Mouse (Mus musculus) forebrain, embryonic 13.5 days (tissue): Measurements from ENCODE around the gene Csnk2a1. TPM values are rescaled to one million over a fixed set of nuclear protein-coding genes. Genes with fewer than 3 reads are reported as not detected.
A peak's percentile ranks its signal among the peaks of the same experiment; 100 is the strongest.

Source experiments
- ATAC-seq: fragments of 200-750 bp; cut with Nextera tagmentation; 2 replicates; pipeline ENCODE4 v1.8.0; 2017
- H3K27ac ChIP-seq: fragments of 300-500 bp; sonication (generic); 2 replicates; pipeline ENCODE4 v1.5.1; 2015; ENCODE audit warnings: inconsistent platforms, mild to moderate bottlenecking, moderate library complexity
- H3K27me3 ChIP-seq: fragments of 300-500 bp; sonication (generic); 2 replicates; pipeline ENCODE4 v1.6.1; 2015; ENCODE audit warnings: mild to moderate bottlenecking, inconsistent platforms
- H3K36me3 ChIP-seq: fragments of 300-500 bp; sonication (generic); 2 replicates; pipeline ENCODE4 v1.6.1; 2015; ENCODE audit warnings: mild to moderate bottlenecking, inconsistent platforms; ENCODE audit not compliant: poor library complexity, severe bottlenecking
- H3K4me1 ChIP-seq: fragments of 300-500 bp; sonication (generic); 2 replicates; pipeline ENCODE4 v1.6.1; 2015; ENCODE audit warnings: inconsistent platforms
- H3K4me2 ChIP-seq: fragments of 300-500 bp; sonication (generic); 2 replicates; pipeline ENCODE4 v1.6.1; 2015; ENCODE audit warnings: inconsistent platforms, mild to moderate bottlenecking, moderate library complexity
- H3K4me3 ChIP-seq: fragments of 300-500 bp; sonication (generic); 2 replicates; pipeline ENCODE4 v1.5.1; 2015; ENCODE audit warnings: mild to moderate bottlenecking, inconsistent platforms
- H3K9ac ChIP-seq: fragments of 300-500 bp; sonication (generic); 2 replicates; pipeline ENCODE4 v1.6.1; 2015; ENCODE audit warnings: mild to moderate bottlenecking, inconsistent platforms
- H3K9me3 ChIP-seq: fragments of 300-500 bp; sonication (generic); replicated peaks from 2 replicates; pipeline ENCODE4 v1.6.1; 2016; ENCODE audit warnings: inconsistent platforms
- WGBS: fragments of 180-500 bp; shearing (Covaris S2); methylation state at CpG from one replicate; pipeline ENCODE4 v1.1.7; 2015; 5-methylcytosine and 5-hydroxymethylcytosine counted together
- polyA plus RNA-seq: library from polyadenylated mRNA; unstranded; fragments of >200 nt; fragmentation: Nextera tagmentation; extraction: Ambion mirVana; gene quantifications from 2 replicates; pipeline ENCODE4 v1.2.1, GENCODE M21; 2015

Gene Csnk2a1
- polyA plus RNA-seq: 137 and 142 TPM in 2 replicates

DNA sequence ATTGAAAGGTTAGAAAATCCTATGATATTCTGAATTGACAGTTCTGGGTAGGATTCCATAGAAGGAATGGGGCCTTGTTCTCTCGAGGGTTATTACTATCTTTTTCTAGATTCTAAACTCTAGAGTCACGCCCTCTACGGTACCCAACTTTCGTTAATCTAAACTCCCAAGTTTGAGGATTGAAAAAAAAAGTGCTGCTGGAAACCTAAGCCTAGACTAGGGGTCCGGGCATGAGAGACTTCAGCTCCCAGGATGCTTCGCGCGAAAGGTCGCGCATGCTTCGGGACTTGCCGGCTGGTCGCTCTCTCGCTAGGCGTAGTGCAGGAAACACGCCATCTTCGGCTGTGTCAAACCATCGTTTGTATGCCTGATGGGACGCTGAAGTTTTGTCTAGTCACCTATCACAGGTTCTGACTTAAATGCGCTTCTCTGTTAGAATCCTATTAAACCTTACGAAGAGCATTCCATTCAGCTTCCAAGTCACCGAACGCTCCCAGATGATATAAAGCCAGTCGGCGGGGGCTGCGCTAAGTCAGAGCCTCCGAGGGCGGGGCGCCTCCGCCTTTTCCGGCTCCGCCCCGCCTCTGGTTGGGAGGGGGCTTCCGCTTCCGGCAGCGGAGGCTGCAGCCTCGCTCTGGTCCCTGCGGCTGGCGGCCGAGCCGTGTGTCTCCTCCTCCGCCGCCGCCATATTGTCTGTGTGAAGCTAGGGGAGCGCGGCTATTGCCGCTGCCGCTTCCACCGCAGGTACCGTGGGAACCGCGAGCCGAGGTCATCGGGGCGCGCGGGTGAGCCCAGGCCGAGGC is at the start of gene Csnk2a1:
Gene Csnk2a1, plus strand, starts transcription at position 592 of the 803 bp plus-strand sequence.
- Histone ChIP-seq H3K9me3 (no peaks in the 10 kb centered on the region), H3K4me3 (peak within 1 kb of the TSS; percentile 95), H3K36me3 (0 out of 2 replicates have a peak, but pooled peaks cover 4% of the 10 kb centered on the region), H3K9ac (peak within 1 kb of the TSS; percentile 95), H3K4me1 (peaks cover 20% of the 10 kb centered on the region), H3K27ac (peak within 1 kb of the TSS; percentile 98), H3K27me3 (no peaks in the 10 kb centered on the region), H3K4me2 (peak within 1 kb of the TSS; percentile 68)
- ATAC-seq: peak; percentile 97
- WGBS: under 1% methylated on average over 58 of the region's 58 CpGs

DNA sequence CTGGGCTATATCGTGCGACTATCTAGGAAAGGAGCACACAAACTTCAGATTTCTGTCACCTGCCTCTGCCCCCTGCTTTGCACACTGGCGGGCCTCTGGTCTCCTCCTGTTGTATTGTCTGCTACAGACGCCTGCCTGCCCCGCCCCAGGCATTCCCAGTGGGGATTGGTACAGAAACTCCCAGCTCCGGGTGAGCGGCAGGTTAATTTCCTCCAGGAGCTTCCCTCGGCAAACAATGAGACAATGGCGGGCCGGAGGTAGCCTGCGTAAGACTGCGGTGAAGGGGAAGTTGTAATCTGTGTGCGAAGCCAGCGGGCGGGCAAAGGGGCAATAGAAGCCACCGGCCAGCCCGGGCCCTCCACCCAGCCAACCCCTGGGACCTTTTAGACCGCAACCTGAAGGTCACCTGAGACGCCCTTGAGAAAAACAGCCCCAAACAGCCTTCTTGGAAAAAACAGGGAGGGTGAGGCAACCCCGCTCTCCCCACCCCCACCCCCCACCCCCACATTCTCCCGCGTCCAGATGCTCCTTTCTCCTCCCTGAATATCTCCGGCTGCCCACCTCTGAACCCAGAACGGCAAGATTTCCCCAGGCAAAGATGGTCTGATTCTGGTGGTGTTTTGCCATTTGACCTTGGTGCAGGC is 49.4 kb upstream of the Csnk2a1 start:
- H3K27ac ChIP-seq: no peak overlapping the region
- H3K4me3 ChIP-seq: peak overlapping the region; percentile 17; the same call in 1 of the 2 replicates
- H3K4me1 ChIP-seq: peaks cover 6% of the 10 kb centered on the region; the same call in 1 of the 2 replicates
- no peaks in the 10 kb centered on the region for H3K27me3 ChIP-seq
- peak overlapping the region; percentile 42 for H3K4me2 ChIP-seq
- H3K36me3 ChIP-seq: no peaks in the 10 kb centered on the region
- no peak for ATAC-seq
- WGBS: 9% methylated on average over 24 of the region's 24 CpGs
- H3K9ac ChIP-seq: 0 out of 2 replicates have a peak overlapping the region, but pooled peaks have one; percentile 16
- no peaks in the 10 kb centered on the region for H3K9me3 ChIP-seq

DNA sequence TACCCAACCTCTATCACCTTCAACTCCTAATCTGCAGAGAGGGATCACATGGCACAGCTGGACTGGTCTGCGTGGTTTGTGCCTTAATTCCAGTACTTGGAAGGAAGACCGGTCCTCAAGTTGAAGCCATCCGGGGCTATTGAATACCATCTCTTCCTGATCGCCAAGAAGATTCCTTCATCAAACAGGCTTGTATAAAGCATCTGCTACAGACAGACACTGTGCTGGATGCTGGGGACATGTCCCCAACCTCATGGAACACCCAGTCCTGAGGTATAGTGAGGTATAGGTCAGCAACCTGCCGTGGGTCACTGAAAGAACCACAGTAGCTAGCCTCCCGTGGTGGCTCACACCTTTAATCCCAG is 48.9 kb upstream of the Csnk2a1 start:
- no peak overlapping the region for H3K9ac ChIP-seq
- H3K4me3 ChIP-seq: no peak overlapping the region
- no peak overlapping the region for H3K27ac ChIP-seq
- peaks cover 6% of the 10 kb centered on the region; the same call in 1 of the 2 replicates for H3K4me1 ChIP-seq
- no peak overlapping the region for H3K4me2 ChIP-seq
- WGBS: 64% methylated on average over 6 of the region's 6 CpGs
- no peak for ATAC-seq
- H3K9me3 ChIP-seq: no peaks in the 10 kb centered on the region
- H3K27me3 ChIP-seq: no peaks in the 10 kb centered on the region
- no peaks in the 10 kb centered on the region for H3K36me3 ChIP-seq

GRCm38 (mm10) chr2:152178345-152178744 is 48.3 kb upstream of the Csnk2a1 start:
- Histone ChIP-seq H3K27me3 (no peaks in the 10 kb centered on the region), H3K4me3 (no peak overlapping the region), H3K9ac (no peak overlapping the region), H3K36me3 (no peaks in the 10 kb centered on the region), H3K4me1 (peaks cover 6% of the 10 kb centered on the region; the same call in 1 of the 2 replicates), H3K9me3 (no peaks in the 10 kb centered on the region), H3K27ac (no peak overlapping the region), H3K4me2 (no peak overlapping the region)
- WGBS: 87% methylated on average over 3 of the region's 3 CpGs
- ATAC-seq: no peak

DNA sequence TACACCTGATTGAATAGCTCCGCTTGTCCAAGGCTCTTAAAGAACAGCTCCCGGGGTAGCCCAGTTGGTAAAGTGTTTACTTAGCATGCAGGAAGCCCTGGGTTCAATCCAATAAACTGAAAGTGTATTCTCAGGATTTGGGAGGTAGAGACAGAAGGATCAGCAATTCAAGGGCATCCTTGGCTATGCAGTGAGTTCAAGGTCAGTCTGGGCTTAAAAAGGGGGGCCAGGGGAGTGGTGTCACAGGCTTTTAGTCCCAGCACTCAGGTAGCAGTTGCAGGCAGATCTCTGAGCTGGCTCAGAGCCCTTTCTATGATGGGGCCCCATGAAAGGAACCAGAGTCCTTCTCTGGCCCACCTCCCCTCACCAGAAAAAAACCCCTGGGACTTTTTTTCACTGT is 47.3 kb upstream of the Csnk2a1 start:
- H3K36me3 ChIP-seq: no peaks in the 10 kb centered on the region
- H3K4me1 ChIP-seq: peaks cover 6% of the 10 kb centered on the region; the same call in 1 of the 2 replicates
- no peak overlapping the region for H3K9ac ChIP-seq
- H3K9me3 ChIP-seq: no peaks in the 10 kb centered on the region
- H3K27me3 ChIP-seq: no peaks in the 10 kb centered on the region
- ATAC-seq: no peak
- WGBS: 83% methylated on average over 2 of the region's 2 CpGs
- H3K4me2 ChIP-seq: no peak overlapping the region
- H3K27ac ChIP-seq: no peak overlapping the region
- no peak overlapping the region for H3K4me3 ChIP-seq

DNA sequence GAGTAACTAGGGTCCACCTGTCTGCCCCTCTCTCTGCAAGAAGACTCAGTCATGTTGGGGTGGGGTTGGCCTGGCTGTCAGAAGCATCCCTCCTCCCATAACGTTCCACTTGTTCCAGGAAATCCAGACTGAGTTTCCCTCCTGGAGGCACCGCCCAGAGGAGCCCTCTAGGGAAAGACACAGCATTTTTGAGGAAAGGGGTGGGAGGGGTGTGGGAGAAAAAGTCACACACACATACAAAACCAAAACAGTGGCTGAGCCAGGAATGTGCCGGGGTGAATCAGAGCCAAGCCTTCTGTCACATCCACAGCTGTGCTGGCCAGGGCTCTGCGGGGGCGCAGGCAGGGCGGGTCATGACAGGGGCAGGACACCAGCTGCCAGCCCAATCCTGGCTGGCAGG is 46.3 kb upstream of the Csnk2a1 start:
- Histone ChIP-seq H3K9me3 (no peaks in the 10 kb centered on the region), H3K27ac (no peak overlapping the region), H3K9ac (no peak overlapping the region), H3K4me2 (no peak overlapping the region), H3K4me3 (no peak overlapping the region), H3K36me3 (no peaks in the 10 kb centered on the region), H3K27me3 (no peaks in the 10 kb centered on the region), H3K4me1 (peaks cover 6% of the 10 kb centered on the region; the same call in 1 of the 2 replicates)
- 78% methylated on average over 6 of the region's 6 CpGs for WGBS
- ATAC-seq: no peak

DNA sequence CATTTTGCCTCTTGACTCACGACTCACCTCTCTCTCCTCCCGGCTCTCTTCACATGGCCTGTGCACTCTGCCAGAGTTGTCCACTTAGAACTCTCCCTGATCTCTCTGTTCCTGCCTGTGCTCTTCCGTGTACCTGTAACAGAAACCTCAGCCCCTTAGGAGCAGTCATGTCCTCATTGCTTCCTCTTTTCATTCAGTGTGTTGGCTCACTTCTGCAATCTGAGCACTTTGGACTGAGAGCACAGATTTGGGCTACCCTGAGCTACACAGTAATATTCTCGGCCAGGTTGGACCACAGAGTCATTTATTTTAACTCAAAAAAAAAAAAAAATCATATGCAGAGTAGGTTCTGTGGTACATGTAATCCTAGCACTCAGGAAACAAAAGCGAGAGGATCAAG is 39.5 kb upstream of the Csnk2a1 start:
- H3K27me3 ChIP-seq: no peaks in the 10 kb centered on the region
- no peaks in the 10 kb centered on the region for H3K4me1 ChIP-seq
- 82% methylated on average over 5 of the region's 5 CpGs for WGBS
- no peak overlapping the region for H3K27ac ChIP-seq
- H3K4me2 ChIP-seq: no peak overlapping the region
- no peaks in the 10 kb centered on the region for H3K9me3 ChIP-seq
- no peak overlapping the region for H3K4me3 ChIP-seq
- H3K9ac ChIP-seq: no peak overlapping the region
- no peak for ATAC-seq
- H3K36me3 ChIP-seq: no peaks in the 10 kb centered on the region

GRCm38 (mm10) chr2:152189213-152189612 is 37.4 kb upstream of the Csnk2a1 start:
- Histone ChIP-seq H3K36me3 (no peaks in the 10 kb centered on the region), H3K9me3 (no peaks in the 10 kb centered on the region), H3K4me2 (no peak overlapping the region), H3K9ac (no peak overlapping the region), H3K27ac (no peak overlapping the region), H3K4me3 (no peak overlapping the region), H3K27me3 (no peaks in the 10 kb centered on the region), H3K4me1 (no peaks in the 10 kb centered on the region)
- ATAC-seq: no peak
- WGBS: 77% methylated on average over 7 of the region's 7 CpGs

DNA sequence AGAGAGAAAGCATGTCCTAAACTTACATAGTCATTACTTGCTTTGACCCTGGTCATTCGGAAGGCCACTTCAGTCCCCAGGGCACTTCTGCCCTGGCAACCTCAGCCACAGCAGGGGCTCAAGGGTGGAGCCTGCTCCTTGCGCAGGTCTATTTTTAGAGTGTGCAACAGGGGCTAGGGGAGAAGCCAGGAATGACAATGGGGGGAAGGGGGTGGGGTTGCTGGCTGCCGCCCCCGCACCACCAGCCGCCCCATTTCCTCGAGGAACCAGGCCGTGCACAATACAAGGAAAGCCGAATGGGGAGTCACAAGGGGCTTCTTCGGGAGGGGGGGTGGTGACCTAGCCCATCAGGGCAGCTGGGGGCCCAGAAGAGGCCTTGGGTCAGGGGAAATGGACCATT is 37.0 kb upstream of the Csnk2a1 start:
- H3K4me3 ChIP-seq: no peak overlapping the region
- H3K9me3 ChIP-seq: no peaks in the 10 kb centered on the region
- no peaks in the 10 kb centered on the region for H3K4me1 ChIP-seq
- no peak overlapping the region for H3K27ac ChIP-seq
- 68% methylated on average over 9 of the region's 9 CpGs for WGBS
- no peak for ATAC-seq
- H3K9ac ChIP-seq: no peak overlapping the region
- H3K36me3 ChIP-seq: no peaks in the 10 kb centered on the region
- H3K27me3 ChIP-seq: no peaks in the 10 kb centered on the region
- no peak overlapping the region for H3K4me2 ChIP-seq

GRCm38 (mm10) chr2:152190161-152190560 is 36.5 kb upstream of the Csnk2a1 start:
- H3K4me1 ChIP-seq: no peaks in the 10 kb centered on the region
- H3K4me3 ChIP-seq: no peak overlapping the region
- no peak for ATAC-seq
- no peak overlapping the region for H3K27ac ChIP-seq
- H3K27me3 ChIP-seq: no peaks in the 10 kb centered on the region
- H3K4me2 ChIP-seq: no peak overlapping the region
- H3K36me3 ChIP-seq: no peaks in the 10 kb centered on the region
- H3K9me3 ChIP-seq: no peaks in the 10 kb centered on the region
- no peak overlapping the region for H3K9ac ChIP-seq
- WGBS: 76% methylated on average over 7 of the region's 7 CpGs

- H3K9me3 ChIP-seq: no peaks in the 10 kb centered on the region
- peaks cover 4% of the 10 kb centered on the region; the same call in 1 of the 2 replicates for H3K4me1 ChIP-seq
- H3K9ac ChIP-seq: no peak overlapping the region
- H3K4me2 ChIP-seq: no peak overlapping the region
- WGBS: 79% methylated on average over 13 of the region's 13 CpGs
- no peak overlapping the region for H3K27ac ChIP-seq
- no peaks in the 10 kb centered on the region for H3K27me3 ChIP-seq
- no peak overlapping the region for H3K4me3 ChIP-seq
- ATAC-seq: no peak
- H3K36me3 ChIP-seq: no peaks in the 10 kb centered on the region
These were observed 33.9 kb upstream of the Csnk2a1 start for GRCm38 (mm10) chr2:152192591-152193345.

GRCm38 (mm10) chr2:152193346-152193710 is 33.3 kb upstream of the Csnk2a1 start:
- Histone ChIP-seq H3K27ac (no peak overlapping the region), H3K9ac (no peak overlapping the region), H3K36me3 (no peaks in the 10 kb centered on the region), H3K27me3 (no peaks in the 10 kb centered on the region), H3K4me1 (peaks cover 4% of the 10 kb centered on the region; the same call in 1 of the 2 replicates), H3K4me3 (no peak overlapping the region), H3K4me2 (no peak overlapping the region), H3K9me3 (no peaks in the 10 kb centered on the region)
- ATAC-seq: no peak
- WGBS: 76% methylated on average over 7 of the region's 7 CpGs
